Mouse (Mus musculus) forebrain, postnatal 0 days (tissue): ENCODE results near the gene Pdzd2. TPM values are rescaled to one million over a fixed set of nuclear protein-coding genes. Genes with fewer than 3 reads are reported as not detected.

ENCODE experiments used
- ATAC-seq: fragments of 200-750 bp; cut with Nextera tagmentation; 2 replicates; pipeline ENCODE4 v1.8.0; 2017; ENCODE audit warnings: mild to moderate bottlenecking, moderate library complexity
- DNase-seq: peaks from one replicate; pipeline ENCODE4 v3.0.0-alpha.2; 2015
- H3K27ac ChIP-seq: fragments of 300-500 bp; sonication (generic); 2 replicates; pipeline ENCODE4 v1.5.1; 2014; ENCODE audit warnings: low read depth, mild to moderate bottlenecking, antibody characterized with exemption, low read length, moderate library complexity, mixed read lengths
- H3K27me3 ChIP-seq: fragments of 300-500 bp; sonication (generic); 2 replicates; pipeline ENCODE4 v1.6.1; 2014; ENCODE audit warnings: mild to moderate bottlenecking, low read length, mixed read lengths; ENCODE audit not compliant: insufficient read depth
- H3K36me3 ChIP-seq: fragments of 300-500 bp; sonication (generic); 2 replicates; pipeline ENCODE4 v1.6.1; 2014; ENCODE audit warnings: mild to moderate bottlenecking, moderate library complexity; ENCODE audit not compliant: insufficient read depth
- H3K4me1 ChIP-seq: fragments of 300-500 bp; sonication (generic); 2 replicates; pipeline ENCODE4 v1.6.1; 2014; ENCODE audit warnings: antibody characterized with exemption; ENCODE audit not compliant: insufficient read depth
- H3K4me2 ChIP-seq: fragments of 300-500 bp; sonication (generic); 2 replicates; pipeline ENCODE4 v1.6.1; 2014; ENCODE audit warnings: low read depth, mild to moderate bottlenecking, moderate library complexity
- H3K4me3 ChIP-seq: fragments of 300-500 bp; sonication (generic); 2 replicates; pipeline ENCODE4 v1.5.1; 2014; ENCODE audit warnings: low read depth, low read length, mixed read lengths
- H3K9ac ChIP-seq: fragments of 300-500 bp; sonication (generic); 2 replicates; pipeline ENCODE4 v1.6.1; 2014; ENCODE audit warnings: mild to moderate bottlenecking
- H3K9me3 ChIP-seq: fragments of 300-500 bp; sonication (generic); 2 replicates; pipeline ENCODE4 v1.6.1; 2016; ENCODE audit warnings: low read length
- CTCF ChIP-seq: sonication (generic); IDR thresholded peaks from 2 replicates; pipeline ENCODE4 v1.5.1; 2016; ENCODE audit warnings: antibody characterized with exemption, control low read depth, low read depth
- WGBS: fragments of 180-500 bp; shearing (Covaris S2); extraction: QIAGEN DNeasy Blood & Tissue Kit; methylation state at CpG from one replicate; pipeline ENCODE4 v1.1.7; 2014; 5-methylcytosine and 5-hydroxymethylcytosine counted together
- polyA plus RNA-seq: library from polyadenylated mRNA; unstranded; fragments of >200 nt; fragmentation: Nextera tagmentation; extraction: Ambion mirVana; gene quantifications from 2 replicates; pipeline ENCODE4 v1.2.1, GENCODE M21; 2015
- total RNA-seq: library from RNA; depleted of rRNA; stranded (reverse); fragments of >200 nt; gene quantifications from 2 replicates; pipeline ENCODE4 v1.2.3, GENCODE M21; 2014

Pdzd2 gene
- total and polyA plus RNA-seq, 2 experiments from 2014 or later: 9.4 to 18.9 TPM

GRCm38 (mm10) chr15:12639181-12639580 is 100.5 kb downstream of the Pdzd2 start:
- no peak for TF ChIP-seq CTCF
- no peak for ATAC-seq
- H3K9me3 ChIP-seq: no peaks in the 10 kb centered on the region
- no peaks in the 10 kb centered on the region for H3K27me3 ChIP-seq
- no peak overlapping the region for H3K9ac ChIP-seq
- no peak for DNase-seq
- H3K27ac ChIP-seq: no peak overlapping the region
- H3K4me3 ChIP-seq: no peak overlapping the region
- H3K4me2 ChIP-seq: no peak overlapping the region
- no peaks in the 10 kb centered on the region for H3K4me1 ChIP-seq
- WGBS: 87% methylated on average over 8 of the region's 8 CpGs
- no peaks in the 10 kb centered on the region for H3K36me3 ChIP-seq

GRCm38 (mm10) chr15:12638370-12639030 is 101.2 kb downstream of the Pdzd2 start:
- TF ChIP-seq CTCF: no peak
- WGBS: 92% methylated on average over 14 of the region's 14 CpGs
- no peak for ATAC-seq

DNA sequence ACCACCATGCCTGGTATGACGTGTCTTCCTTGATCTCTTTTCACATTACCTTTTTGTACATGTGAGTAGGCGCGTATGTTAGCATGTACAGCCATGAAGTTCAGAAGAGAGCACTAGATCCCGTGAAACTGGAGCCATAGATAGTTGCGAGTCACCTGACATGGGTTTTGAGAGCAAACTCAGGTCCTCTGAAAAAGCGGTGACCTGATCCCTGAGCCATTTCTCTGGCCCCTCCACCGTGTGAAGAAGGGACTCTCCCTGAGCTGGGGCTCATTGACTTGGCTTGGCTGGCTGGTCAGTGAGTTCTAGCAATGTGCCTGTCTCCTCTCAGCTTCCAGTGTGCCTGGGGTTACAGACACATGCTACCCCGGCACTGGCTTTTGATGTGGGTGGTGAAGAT is 102.2 kb downstream of the Pdzd2 start:
- H3K9ac ChIP-seq: no peak overlapping the region
- no peaks in the 10 kb centered on the region for H3K27me3 ChIP-seq
- no peak overlapping the region for H3K4me3 ChIP-seq
- TF ChIP-seq CTCF: no peak
- H3K4me1 ChIP-seq: no peaks in the 10 kb centered on the region
- 92% methylated on average over 8 of the region's 8 CpGs for WGBS
- ATAC-seq (no peak), DNase-seq (no peak)
- no peak overlapping the region for H3K4me2 ChIP-seq
- H3K9me3 ChIP-seq: no peaks in the 10 kb centered on the region
- no peaks in the 10 kb centered on the region for H3K36me3 ChIP-seq
- no peak overlapping the region for H3K27ac ChIP-seq

More at GRCm38 (mm10) chr15:12638370-12639030, 101.2 kb downstream of the Pdzd2 start:
- Histone ChIP-seq H3K36me3 (no peaks in the 10 kb centered on the region), H3K27me3 (no peaks in the 10 kb centered on the region), H3K27ac (no peak overlapping the region), H3K4me2 (no peak overlapping the region), H3K9me3 (no peaks in the 10 kb centered on the region), H3K9ac (no peak overlapping the region), H3K4me3 (no peak overlapping the region), H3K4me1 (no peaks in the 10 kb centered on the region)
- DNase-seq: no peak

- H3K9me3 ChIP-seq: no peaks in the 10 kb centered on the region
- TF ChIP-seq CTCF: no peak
- no peak overlapping the region for H3K9ac ChIP-seq
- no peak overlapping the region for H3K4me3 ChIP-seq
- WGBS: 86% methylated on average over 5 of the region's 5 CpGs
- no peaks in the 10 kb centered on the region for H3K27me3 ChIP-seq
- ATAC-seq (no peak), DNase-seq (no peak)
- H3K4me2 ChIP-seq: no peak overlapping the region
- no peak overlapping the region for H3K27ac ChIP-seq
- no peaks in the 10 kb centered on the region for H3K4me1 ChIP-seq
- no peaks in the 10 kb centered on the region for H3K36me3 ChIP-seq
These were observed 103.3 kb downstream of the Pdzd2 start for GRCm38 (mm10) chr15:12636386-12636785.

DNA sequence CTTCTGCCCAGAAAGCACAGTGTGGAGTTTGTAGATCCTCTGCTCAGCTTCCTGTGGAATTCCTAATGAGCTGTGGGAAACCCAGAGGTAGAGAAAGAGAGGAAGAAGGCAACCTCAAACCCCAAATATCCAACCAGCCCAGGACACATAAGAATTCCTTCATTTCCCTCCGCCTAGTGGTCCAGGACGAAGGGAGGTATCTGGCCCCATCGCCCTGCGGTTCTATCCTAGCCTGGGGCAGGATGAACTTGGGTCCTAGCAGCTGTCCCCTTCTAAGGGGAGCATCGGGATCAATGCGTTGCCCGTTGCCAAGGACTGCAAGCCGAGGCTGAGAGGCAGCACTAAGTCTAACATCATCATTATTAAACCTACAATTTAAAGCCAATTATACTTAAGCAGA is 104.8 kb downstream of the Pdzd2 start:
- no peaks in the 10 kb centered on the region for H3K9me3 ChIP-seq
- H3K36me3 ChIP-seq: no peaks in the 10 kb centered on the region
- H3K4me3 ChIP-seq: no peak overlapping the region
- H3K4me1 ChIP-seq: no peaks in the 10 kb centered on the region
- DNase-seq (no peak), ATAC-seq (no peak)
- 59% methylated on average over 8 of the region's 8 CpGs for WGBS
- TF ChIP-seq CTCF: no peak
- H3K27ac ChIP-seq: no peak overlapping the region
- no peak overlapping the region for H3K4me2 ChIP-seq
- H3K9ac ChIP-seq: no peak overlapping the region
- no peaks in the 10 kb centered on the region for H3K27me3 ChIP-seq

DNA sequence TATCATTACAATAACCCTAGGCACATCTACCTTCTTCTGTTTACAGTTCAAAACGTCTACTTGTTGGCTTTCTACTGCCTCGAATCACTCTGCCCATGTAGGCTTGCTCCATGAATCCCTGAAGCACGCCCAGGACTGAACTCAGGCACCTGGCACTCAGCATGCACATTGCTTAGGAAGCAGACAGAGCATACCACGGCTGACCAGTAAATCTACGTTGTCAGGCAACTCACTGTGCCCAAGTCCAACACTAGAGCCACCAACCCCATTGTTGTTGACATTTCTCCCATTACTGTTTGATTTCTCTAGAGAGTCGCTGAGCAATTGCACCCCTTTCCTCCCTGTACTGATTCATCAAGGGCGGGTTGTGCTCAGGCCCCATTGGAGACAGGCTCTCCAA is 110.6 kb downstream of the Pdzd2 start:
- TF ChIP-seq CTCF: no peak
- H3K4me2 ChIP-seq: no peak overlapping the region
- no peak overlapping the region for H3K4me3 ChIP-seq
- no peaks in the 10 kb centered on the region for H3K9me3 ChIP-seq
- no peak overlapping the region for H3K9ac ChIP-seq
- no peak overlapping the region for H3K27ac ChIP-seq
- no peaks in the 10 kb centered on the region for H3K27me3 ChIP-seq
- 88% methylated on average over 7 of the region's 7 CpGs for WGBS
- no peaks in the 10 kb centered on the region for H3K36me3 ChIP-seq
- no peaks in the 10 kb centered on the region for H3K4me1 ChIP-seq
- DNase-seq (no peak), ATAC-seq (no peak)

- H3K27ac ChIP-seq: no peak overlapping the region
- no peak overlapping the region for H3K4me2 ChIP-seq
- 97% methylated on average over 7 of the region's 7 CpGs for WGBS
- no peak for TF ChIP-seq CTCF
- DNase-seq (no peak), ATAC-seq (no peak)
- no peaks in the 10 kb centered on the region for H3K4me1 ChIP-seq
- H3K4me3 ChIP-seq: no peak overlapping the region
- H3K9ac ChIP-seq: no peak overlapping the region
- no peaks in the 10 kb centered on the region for H3K27me3 ChIP-seq
- no peaks in the 10 kb centered on the region for H3K9me3 ChIP-seq
- no peaks in the 10 kb centered on the region for H3K36me3 ChIP-seq
These were observed 111.3 kb downstream of the Pdzd2 start for GRCm38 (mm10) chr15:12628451-12628850.
